Mouse (Mus musculus) MN1 (cell line): ENCODE results near the gene Jmjd6.
"Not testable (repeated sequence)": the region's sequence is repeated elsewhere in the genome, so short reads cannot be mapped to it uniquely, and the experiment has no call there.

Source experiments
- DNase-seq: peaks from one replicate; pipeline ENCODE4 v3.0.0-alpha.2; 2016; ENCODE audit warnings: low spot score

Gene Jmjd6

GRCm38 (mm10) chr11:116851576-116852290 is 8.5 kb upstream of the Jmjd6 start:
- DNase-seq = peak; percentile 53

GRCm38 (mm10) chr11:116850833-116851477 is 7.7 kb upstream of the Jmjd6 start:
- no peak for DNase-seq

- no peak for DNase-seq
These were observed 6.8 kb upstream of the Jmjd6 start for GRCm38 (mm10) chr11:116850085-116850484.

- DNase-seq = no peak
These were observed 6.3 kb upstream of the Jmjd6 start for GRCm38 (mm10) chr11:116849587-116849986.

GRCm38 (mm10) chr11:116848877-116849178 is 5.6 kb upstream of the Jmjd6 start:
- not testable (repeated sequence) for DNase-seq

- DNase-seq = no peak
These were observed 5.0 kb upstream of the Jmjd6 start for GRCm38 (mm10) chr11:116848086-116848876.

GRCm38 (mm10) chr11:116847187-116848085 is 4.2 kb upstream of the Jmjd6 start:
- DNase-seq = no peak

GRCm38 (mm10) chr11:116846593-116847181 is 3.4 kb upstream of the Jmjd6 start:
- DNase-seq = no peak

GRCm38 (mm10) chr11:116842531-116843260 is 553 bp downstream of the Jmjd6 start:
- peak; percentile 67 for DNase-seq

- peak; percentile 16 for DNase-seq
These were observed 2.5 kb downstream of the Jmjd6 start for GRCm38 (mm10) chr11:116840748-116841147.

- peak; percentile 5 for DNase-seq
These were observed 3.6 kb downstream of the Jmjd6 start for GRCm38 (mm10) chr11:116839601-116840000.

- peak; percentile 10 for DNase-seq
These were observed 4.3 kb downstream of the Jmjd6 start for GRCm38 (mm10) chr11:116838936-116839335.

GRCm38 (mm10) chr11:116837441-116837840 is 5.8 kb downstream of the Jmjd6 start:
- DNase-seq = no peak

GRCm38 (mm10) chr11:116836283-116836682 is 7.0 kb downstream of the Jmjd6 start:
- peak; percentile 14 for DNase-seq

GRCm38 (mm10) chr11:116834954-116835353 is 8.3 kb downstream of the Jmjd6 start:
- DNase-seq = no peak

GRCm38 (mm10) chr11:116832172-116832685 is 11.0 kb downstream of the Jmjd6 start:
- peak; percentile 69 for DNase-seq

- peak; percentile 78 for DNase-seq
These were observed 15.6 kb downstream of the Jmjd6 start, which contains the start of gene Mxra7 for GRCm38 (mm10) chr11:116827534-116828165. Mxra7 (minus strand) TSS chr11:116828046.

GRCm38 (mm10) chr11:116826550-116827504 is 16.4 kb downstream of the Jmjd6 start:
- DNase-seq = no peak

GRCm38 (mm10) chr11:116825230-116825629 is 18.0 kb downstream of the Jmjd6 start:
- DNase-seq = peak; percentile 70
